Mouse (Mus musculus): ENCODE results near the gene Zic3.

Zic3 gene

GRCm38 (mm10) chrX:58022400-58022799 lies at the start of gene Zic3:
TSS of gene Zic3 (plus strand) at chrX:58022700.
- DNase-seq (ENCODE audit: low spot score): no peak

DNA sequence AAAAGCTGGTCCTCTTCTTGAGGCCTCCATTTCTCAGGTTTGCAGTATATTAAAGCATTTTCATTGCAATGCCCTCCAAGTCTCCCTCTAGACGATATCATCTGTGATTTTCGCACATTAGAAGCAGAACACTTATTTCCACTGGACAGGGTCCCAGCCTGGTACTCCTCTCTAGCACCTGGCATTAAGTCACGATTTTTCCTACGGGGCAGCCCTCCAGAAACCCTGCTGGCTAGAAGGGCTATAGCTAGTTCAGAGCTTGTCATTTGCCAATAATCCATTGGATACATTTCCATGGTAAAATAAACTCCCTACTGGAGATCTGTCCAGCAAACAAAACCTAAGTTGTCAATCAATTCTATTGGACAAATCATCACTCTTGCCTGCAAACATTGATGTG lies 40.1 kb upstream of the Zic3 start:
- no peak for DNase-seq (ENCODE audit: low spot score)

DNA sequence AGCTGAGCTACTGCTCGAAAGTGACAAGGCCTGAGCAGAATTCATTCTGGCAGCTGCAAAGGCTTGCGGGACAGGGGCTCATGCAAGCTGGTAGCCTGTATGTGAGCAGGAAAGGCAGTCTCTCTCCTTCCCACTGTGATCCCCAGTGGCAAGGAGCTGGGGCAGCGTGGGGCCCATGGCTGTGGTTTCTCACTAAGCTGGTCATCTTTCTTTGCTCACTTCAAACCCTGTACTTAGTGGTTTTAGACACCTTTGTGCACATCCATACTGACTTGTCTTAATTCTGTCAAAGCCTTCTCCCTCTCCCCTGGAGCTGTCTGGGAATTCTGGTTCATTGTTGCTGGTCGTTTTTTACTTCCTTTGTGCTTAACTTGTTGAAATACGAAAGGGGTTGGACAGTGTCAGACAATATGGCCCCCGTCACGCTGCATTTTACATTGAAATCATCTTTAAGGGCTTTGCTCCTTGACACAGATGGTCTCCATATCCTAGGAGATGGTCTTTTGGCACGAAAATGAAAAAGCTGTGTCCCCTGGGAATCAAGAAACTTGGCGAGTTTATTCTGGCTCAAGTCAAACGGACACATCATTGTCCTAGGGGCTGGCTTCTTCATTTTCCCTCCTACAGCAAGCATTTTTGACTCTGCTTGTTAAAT lies 34.9 kb upstream of the Zic3 start:
- DNase-seq (ENCODE audit: low spot score): no peak

DNA sequence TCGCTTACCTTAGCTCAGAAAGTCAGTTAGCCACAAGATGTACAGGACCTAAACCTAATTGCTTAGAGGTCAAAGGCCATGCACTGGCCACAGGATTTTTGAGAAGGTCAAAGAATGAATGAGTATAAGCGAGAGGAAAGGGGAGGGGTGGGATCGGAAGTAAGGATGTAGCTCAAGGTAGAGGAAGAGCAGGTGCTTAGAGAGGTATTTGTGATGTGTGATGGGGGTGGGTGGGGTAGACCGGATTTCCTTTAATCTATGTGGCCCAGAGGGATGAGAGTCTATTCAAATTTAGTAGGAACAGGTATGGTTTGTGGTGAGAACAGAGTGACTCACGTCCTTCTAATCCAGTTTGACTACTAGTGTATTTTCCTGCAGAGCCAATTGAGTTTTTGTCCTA lies 9.1 kb upstream of the Zic3 start:
- no peak for DNase-seq (ENCODE audit: low spot score)

DNA sequence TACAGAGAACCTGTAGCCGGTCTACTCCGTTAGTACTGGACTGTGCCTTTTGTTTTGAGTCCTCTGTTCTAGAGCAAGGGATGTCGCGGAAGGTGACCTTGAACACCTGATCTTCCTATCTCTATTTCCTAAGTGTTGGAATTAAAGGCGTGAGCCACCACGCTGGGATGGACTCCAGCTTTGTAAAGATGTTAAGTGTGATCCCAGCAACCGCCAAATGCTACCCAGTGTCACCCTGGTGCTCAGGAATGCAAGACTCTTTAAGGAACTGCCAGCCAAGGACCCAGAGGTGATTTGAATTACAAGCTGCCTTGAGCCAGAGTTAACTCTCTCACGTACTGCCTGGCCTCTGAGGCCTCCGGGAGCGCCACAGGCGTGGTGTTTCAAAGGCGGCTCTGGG lies 8.4 kb upstream of the Zic3 start:
- DNase-seq (ENCODE audit: low spot score): no peak

DNA sequence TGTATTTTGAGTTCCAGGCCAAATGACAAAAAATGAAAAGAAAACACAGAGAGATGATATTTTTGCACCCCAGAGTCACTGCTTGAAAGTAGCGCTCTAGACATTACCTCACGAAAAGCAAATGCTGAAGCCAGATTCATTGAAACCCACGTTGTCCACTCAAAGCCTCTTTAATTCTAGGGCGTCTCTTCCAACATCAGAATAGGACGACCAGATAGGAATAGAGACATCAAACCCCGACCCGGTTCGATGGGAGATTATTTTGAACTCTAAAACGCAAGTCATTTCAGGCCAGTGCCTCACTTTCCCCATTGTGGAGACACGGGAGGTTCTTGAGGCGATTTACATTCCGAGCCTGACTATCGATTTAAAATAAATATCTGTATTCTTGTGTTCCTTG lies 7.7 kb upstream of the Zic3 start:
- DNase-seq (ENCODE audit: low spot score): no peak

GRCm38 (mm10) chrX:58015336-58015945 lies 7.1 kb upstream of the Zic3 start:
- no peak for DNase-seq (ENCODE audit: low spot score)

DNA sequence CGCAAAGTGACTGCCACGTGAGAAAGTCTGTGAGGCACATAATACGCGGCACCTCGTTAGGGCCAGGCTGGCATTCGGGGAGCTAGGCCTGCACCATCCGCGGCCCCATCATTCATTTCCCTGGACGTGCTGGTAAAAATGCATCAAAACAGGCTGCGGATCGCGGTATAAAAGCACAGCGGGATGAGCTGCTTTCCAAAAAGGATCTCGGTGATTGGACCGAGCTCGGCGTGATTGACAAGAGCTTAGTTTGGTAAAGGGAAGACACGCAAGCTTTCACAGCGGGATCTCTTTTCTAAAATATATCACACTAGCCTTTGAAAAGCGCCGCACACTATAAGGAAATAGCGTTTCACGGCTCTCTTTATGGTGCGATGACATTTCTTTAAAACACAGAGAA lies 3.8 kb upstream of the Zic3 start:
- DNase-seq (ENCODE audit: low spot score): no peak

DNA sequence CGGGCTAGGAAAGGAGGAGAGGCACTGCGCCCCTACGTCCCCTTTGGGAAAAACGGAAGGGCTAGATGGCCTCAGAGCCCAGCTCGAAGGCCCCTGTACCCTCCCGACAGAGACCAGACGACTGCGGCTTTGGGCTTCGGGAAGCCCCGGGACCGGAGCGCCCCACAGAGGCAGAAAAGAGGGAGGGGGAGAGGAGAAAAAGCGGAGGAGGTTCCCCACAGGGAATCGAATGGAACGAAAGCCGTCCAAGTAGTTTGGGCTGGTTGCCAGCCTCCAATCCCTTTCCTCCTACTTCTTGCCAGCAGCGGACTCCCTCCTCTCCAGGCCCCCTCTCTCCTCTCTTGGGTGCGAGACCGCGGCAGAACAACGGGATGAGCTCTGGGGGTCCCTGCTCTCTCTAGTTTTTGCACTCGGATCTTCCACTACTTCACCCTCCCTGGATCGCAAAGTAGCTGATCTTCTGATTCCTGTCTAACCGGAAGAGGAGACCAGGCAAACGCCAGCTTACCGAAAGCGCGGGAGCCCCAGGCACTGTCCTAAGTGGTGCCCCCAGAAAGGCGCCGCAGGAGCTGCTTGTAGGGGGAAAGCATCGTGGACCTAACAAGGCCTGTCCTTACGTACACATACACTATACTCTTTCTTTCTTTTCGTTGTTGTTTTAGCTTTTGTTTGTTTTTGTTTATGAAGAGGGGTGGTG lies 3.1 kb upstream of the Zic3 start:
- DNase-seq (ENCODE audit: low spot score): no peak

GRCm38 (mm10) chrX:58027631-58028030 lies 5.1 kb downstream of the Zic3 start:
- no peak for DNase-seq (ENCODE audit: low spot score)

GRCm38 (mm10) chrX:58028082-58028481 lies 5.6 kb downstream of the Zic3 start:
- DNase-seq (ENCODE audit: low spot score): no peak

- no peak for DNase-seq (ENCODE audit: low spot score)
These were observed 6.4 kb downstream of the Zic3 start for GRCm38 (mm10) chrX:58028858-58029257.

DNA sequence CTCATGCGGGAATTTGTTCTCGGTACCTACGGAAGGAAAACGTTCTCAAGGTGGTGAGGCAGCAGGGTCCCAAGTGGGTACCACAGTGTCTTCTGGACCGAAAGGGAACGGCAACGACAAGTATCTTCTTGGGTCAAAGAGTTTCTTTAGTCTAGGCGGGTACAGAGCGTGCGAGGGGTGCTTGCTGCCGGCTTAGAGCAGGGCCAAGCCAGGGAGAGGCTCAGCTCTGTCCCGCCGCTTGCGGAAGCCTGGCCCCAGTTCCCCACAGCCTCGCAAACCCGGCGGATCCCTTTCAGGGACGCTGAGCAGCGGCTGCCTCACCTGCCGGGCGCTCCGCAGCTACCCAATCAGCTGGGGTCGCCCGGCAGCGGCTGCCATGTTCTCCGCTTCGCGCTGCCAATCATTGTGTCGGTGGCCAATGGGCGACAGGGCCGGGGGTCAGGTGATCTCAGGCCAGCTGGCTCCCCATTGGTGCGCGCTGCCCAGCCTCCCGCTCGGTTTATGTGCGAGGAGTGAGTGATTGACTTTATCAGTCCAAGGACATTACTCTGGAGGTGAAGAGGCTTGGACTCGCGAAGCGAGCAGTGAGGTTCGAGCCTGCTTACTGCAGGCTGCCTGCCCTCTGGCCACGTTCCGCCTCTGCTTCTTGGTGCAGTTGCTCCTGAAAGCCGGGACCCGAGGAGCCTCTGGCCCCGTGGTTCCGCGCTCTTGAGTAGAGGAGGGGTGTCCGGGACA lies 7.8 kb downstream of the Zic3 start:
- DNase-seq (ENCODE audit: low spot score): no peak

DNA sequence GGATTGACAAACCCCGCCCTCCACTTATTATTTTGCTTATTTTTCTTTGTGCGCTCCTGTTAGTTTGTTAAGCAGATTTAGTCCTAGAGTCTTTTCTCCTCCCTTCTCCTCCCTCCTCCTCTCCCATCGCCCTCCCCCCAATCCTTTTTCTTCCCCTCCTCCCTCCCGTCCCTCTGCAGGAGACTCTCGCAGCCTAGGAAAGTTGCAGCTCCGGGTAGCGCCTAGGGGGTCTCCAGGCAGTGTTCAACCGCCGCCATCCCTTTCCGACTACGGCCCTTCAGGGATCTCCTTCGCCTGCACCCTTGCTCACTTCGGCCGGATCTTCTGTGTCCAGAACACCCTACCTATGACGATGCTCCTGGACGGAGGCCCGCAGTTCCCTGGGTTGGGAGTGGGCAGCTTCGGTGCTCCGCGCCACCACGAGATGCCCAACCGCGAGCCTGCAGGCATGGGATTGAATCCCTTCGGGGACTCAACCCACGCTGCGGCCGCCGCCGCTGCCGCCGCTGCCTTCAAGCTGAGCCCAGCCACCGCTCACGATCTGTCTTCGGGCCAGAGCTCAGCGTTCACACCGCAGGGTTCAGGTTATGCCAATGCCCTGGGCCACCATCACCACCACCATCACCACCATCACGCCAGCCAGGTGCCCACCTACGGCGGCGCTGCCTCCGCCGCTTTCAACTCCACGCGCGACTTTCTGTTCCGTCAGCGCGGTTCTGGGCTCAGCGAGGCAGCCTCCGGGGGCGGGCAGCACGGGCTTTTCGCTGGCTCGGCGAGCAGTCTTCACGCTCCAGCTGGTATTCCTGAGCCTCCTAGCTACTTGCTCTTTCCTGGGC lies 8.6 kb downstream of the Zic3 start:
- no peak for DNase-seq (ENCODE audit: low spot score)

GRCm38 (mm10) chrX:58031671-58032605 lies 9.4 kb downstream of the Zic3 start:
- no peak for DNase-seq (ENCODE audit: low spot score)

GRCm38 (mm10) chrX:58032622-58033021 lies 10.1 kb downstream of the Zic3 start:
- DNase-seq (ENCODE audit: low spot score): no peak

- DNase-seq (ENCODE audit: low spot score): no peak
These were observed 11.0 kb downstream of the Zic3 start for GRCm38 (mm10) chrX:58033521-58033920.

- DNase-seq (ENCODE audit: low spot score): no peak
These were observed 15.8 kb downstream of the Zic3 start for GRCm38 (mm10) chrX:58038061-58039007.

DNA sequence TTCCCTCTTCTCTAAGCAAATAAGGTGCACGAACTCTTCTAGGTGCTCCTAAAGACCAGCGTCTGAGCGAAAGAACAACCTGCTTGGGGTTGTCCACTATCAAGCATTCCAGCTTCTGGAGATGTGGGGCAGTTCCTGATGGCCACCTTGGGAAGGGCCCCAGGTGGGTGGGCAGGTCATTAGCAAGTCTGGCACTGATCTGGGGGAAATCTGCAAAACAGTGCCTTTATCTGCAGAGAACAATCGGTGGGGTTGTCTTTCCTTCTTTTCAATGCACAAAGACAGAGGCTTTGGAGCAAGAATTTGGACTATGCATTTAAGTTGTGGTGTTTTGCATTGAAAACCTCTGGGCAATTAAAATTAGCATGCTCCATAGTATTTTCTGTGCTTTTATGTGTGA lies 17.2 kb downstream of the Zic3 start:
- no peak for DNase-seq (ENCODE audit: low spot score)

DNA sequence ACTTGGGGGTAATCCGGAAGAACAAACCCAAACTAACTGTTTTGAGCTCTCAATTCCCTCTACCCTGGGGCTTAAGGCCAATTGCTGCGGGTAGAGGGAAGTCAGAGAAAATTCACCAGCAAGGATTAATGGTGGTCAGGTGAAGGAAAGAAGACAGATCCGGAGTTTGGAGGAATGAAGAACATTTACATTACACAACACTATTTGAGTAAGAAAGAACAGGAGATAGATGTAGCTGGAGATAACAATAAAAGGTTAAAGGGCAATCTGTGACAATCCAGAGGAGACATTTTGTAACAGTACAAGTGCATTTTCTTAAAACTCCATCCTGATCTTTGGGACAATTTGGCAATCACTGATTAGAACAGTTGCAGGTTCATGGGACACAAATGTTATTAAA lies 19.4 kb downstream of the Zic3 start:
- DNase-seq (ENCODE audit: low spot score): no peak
